Mouse (Mus musculus) stomach, postnatal 0 days (tissue): ENCODE measurements around the gene 9330182L06Rik. TPM values are rescaled to one million over a fixed set of nuclear protein-coding genes. Genes with fewer than 3 reads are reported as not detected.

ENCODE experiments used
- ATAC-seq: fragments of 200-750 bp; cut with Nextera tagmentation; 2 replicates; pipeline ENCODE4 v1.8.0; 2017; ENCODE audit not compliant: low FRiP score, low TSS enrichment
- DNase-seq: peaks from one replicate; pipeline ENCODE4 v3.0.0-alpha.2; 2016; ENCODE audit warnings: low spot score
- H3K27ac ChIP-seq: fragments of 300-500 bp; sonication (generic); replicated peaks from 2 replicates; pipeline ENCODE4 v1.5.1; 2014; ENCODE audit warnings: mild to moderate bottlenecking, control low read depth
- H3K27me3 ChIP-seq: fragments of 300-500 bp; sonication (generic); 2 replicates; pipeline ENCODE4 v1.6.1; 2014; ENCODE audit warnings: low read length; ENCODE audit not compliant: control insufficient read depth, insufficient read depth
- H3K36me3 ChIP-seq: fragments of 300-500 bp; sonication (generic); 2 replicates; pipeline ENCODE4 v1.6.1; 2014; ENCODE audit warnings: low read length, mixed read lengths; ENCODE audit not compliant: control insufficient read depth, insufficient read depth
- H3K4me1 ChIP-seq: fragments of 300-500 bp; sonication (generic); replicated peaks from 2 replicates; pipeline ENCODE4 v1.6.1; 2014; ENCODE audit warnings: antibody characterized with exemption; ENCODE audit not compliant: control insufficient read depth, insufficient read depth
- H3K4me2 ChIP-seq: fragments of 300-500 bp; sonication (generic); replicated peaks from 2 replicates; pipeline ENCODE4 v1.6.1; 2014; ENCODE audit warnings: low read depth, mild to moderate bottlenecking, control low read depth, moderate library complexity
- H3K4me3 ChIP-seq: fragments of 300-500 bp; sonication (generic); 2 replicates; pipeline ENCODE4 v1.5.1; 2014; ENCODE audit warnings: low read depth, low read length, control low read depth
- H3K9ac ChIP-seq: fragments of 300-500 bp; sonication (generic); 2 replicates; pipeline ENCODE4 v1.6.1; 2014; ENCODE audit warnings: mild to moderate bottlenecking, low read length, control low read depth, mixed read lengths
- H3K9me3 ChIP-seq: fragments of 300-500 bp; sonication (generic); 2 replicates; pipeline ENCODE4 v1.6.1; 2016; ENCODE audit warnings: low read length; ENCODE audit not compliant: control insufficient read depth
- CTCF ChIP-seq: IDR thresholded peaks from 2 replicates; pipeline ENCODE4 v1.5.1; 2016; ENCODE audit warnings: antibody characterized with exemption, low read depth, mild to moderate bottlenecking, moderate library complexity
- EP300 ChIP-seq: optimal IDR thresholded peaks from 2 replicates; pipeline ENCODE3; 2016; ENCODE audit warnings: antibody characterized with exemption
- WGBS: fragments of 180-500 bp; shearing (Covaris S2); extraction: QIAGEN DNeasy Blood & Tissue Kit; methylation state at CpG from one replicate; pipeline ENCODE4 v1.1.7; 2014; 5-methylcytosine and 5-hydroxymethylcytosine counted together
- polyA plus RNA-seq: library from polyadenylated mRNA; unstranded; fragments of >200 nt; fragmentation: Nextera tagmentation; extraction: Ambion mirVana; gene quantifications from 2 replicates; pipeline ENCODE4 v1.2.1, GENCODE M21; 2015

9330182L06Rik gene
- polyA plus RNA-seq, 1 experiment from 2014 or later, result 2.3 TPM

- no peaks in the 10 kb centered on the region for H3K4me1 ChIP-seq
- no peak overlapping the region for H3K4me2 ChIP-seq
- H3K27ac ChIP-seq, result no peak overlapping the region
- no peak overlapping the region for H3K9ac ChIP-seq
- ATAC-seq, result no peak
- H3K9me3 ChIP-seq, result no peaks in the 10 kb centered on the region
- DNase-seq, result no peak
- H3K4me3 ChIP-seq, result no peak overlapping the region
- WGBS, result 58% methylated on average over 1 of the region's 1 CpGs
- TF ChIP-seq CTCF (no peak), EP300 (no peak)
- no peaks in the 10 kb centered on the region for H3K36me3 ChIP-seq
- no peaks in the 10 kb centered on the region for H3K27me3 ChIP-seq
These were observed 86.7 kb downstream of the 9330182L06Rik start for GRCm38 (mm10) chr5:9352646-9353045.

DNA sequence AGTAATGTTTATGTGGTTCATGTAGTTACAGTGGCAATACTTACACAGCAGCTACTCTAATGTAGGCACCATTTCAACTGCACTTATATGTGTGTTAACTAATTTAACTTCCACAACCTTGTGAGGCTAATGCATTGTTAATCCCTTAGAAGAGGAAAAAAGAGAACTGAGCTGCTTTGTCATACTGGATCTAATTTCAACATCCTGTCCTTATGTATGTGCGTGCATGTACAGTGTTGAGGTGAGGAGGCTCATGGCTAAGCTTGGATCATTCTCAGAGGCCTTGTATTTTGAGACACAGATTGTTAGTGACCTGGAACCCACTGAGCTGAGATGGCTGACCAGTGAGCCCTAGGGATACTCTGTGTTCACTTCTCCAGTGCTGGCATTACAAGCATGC is 88.3 kb downstream of the 9330182L06Rik start:
- no peaks in the 10 kb centered on the region for H3K4me1 ChIP-seq
- TF ChIP-seq CTCF (no peak), EP300 (no peak)
- DNase-seq, result no peak
- 87% methylated on average over 1 of the region's 1 CpGs for WGBS
- H3K4me3 ChIP-seq, result no peak overlapping the region
- H3K9ac ChIP-seq, result no peak overlapping the region
- H3K27ac ChIP-seq, result no peak overlapping the region
- ATAC-seq, result no peak
- no peaks in the 10 kb centered on the region for H3K27me3 ChIP-seq
- no peak overlapping the region for H3K4me2 ChIP-seq
- H3K36me3 ChIP-seq, result no peaks in the 10 kb centered on the region
- H3K9me3 ChIP-seq, result no peaks in the 10 kb centered on the region

DNA sequence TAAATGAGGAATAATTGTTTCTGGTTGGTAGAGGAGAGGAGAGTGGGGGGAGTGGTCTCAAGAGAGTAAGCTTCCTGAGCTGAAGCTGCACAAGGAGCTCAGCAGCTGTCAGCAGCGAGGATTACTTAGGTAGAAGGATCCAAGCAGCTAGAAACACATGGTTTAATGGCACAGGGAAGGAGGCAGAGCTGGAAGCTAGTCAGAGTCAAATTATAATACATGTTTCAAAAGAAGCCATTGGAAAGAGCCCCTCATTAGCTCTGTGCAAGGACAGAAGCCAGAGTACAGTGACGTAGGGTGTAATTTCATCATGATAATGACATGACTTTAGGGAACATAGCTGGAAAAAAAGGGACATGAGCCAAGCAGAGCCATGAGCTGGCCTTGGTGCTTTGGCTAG is 92.2 kb downstream of the 9330182L06Rik start:
- H3K9me3 ChIP-seq, result no peaks in the 10 kb centered on the region
- no peak overlapping the region for H3K4me3 ChIP-seq
- WGBS, result 35% methylated on average over 2 of the region's 2 CpGs
- no peak overlapping the region for H3K4me2 ChIP-seq
- H3K36me3 ChIP-seq, result no peaks in the 10 kb centered on the region
- no peaks in the 10 kb centered on the region for H3K27me3 ChIP-seq
- H3K9ac ChIP-seq, result no peak overlapping the region
- DNase-seq, result no peak
- H3K27ac ChIP-seq, result no peak overlapping the region
- H3K4me1 ChIP-seq, result no peaks in the 10 kb centered on the region
- ATAC-seq, result no peak
- TF ChIP-seq CTCF (no peak), EP300 (no peak)

- WGBS, result 78% methylated on average over 7 of the region's 7 CpGs
- no peaks in the 10 kb centered on the region for H3K27me3 ChIP-seq
- H3K4me3 ChIP-seq, result no peak overlapping the region
- H3K4me2 ChIP-seq, result no peak overlapping the region
- no peak overlapping the region for H3K27ac ChIP-seq
- DNase-seq, result no peak
- H3K4me1 ChIP-seq, result no peaks in the 10 kb centered on the region
- H3K9ac ChIP-seq, result no peak overlapping the region
- no peaks in the 10 kb centered on the region for H3K9me3 ChIP-seq
- no peaks in the 10 kb centered on the region for H3K36me3 ChIP-seq
- ATAC-seq, result no peak
- TF ChIP-seq CTCF (no peak), EP300 (no peak)
These were observed 96.2 kb downstream of the 9330182L06Rik start for GRCm38 (mm10) chr5:9361982-9362661.

GRCm38 (mm10) chr5:9364937-9365336 is 99.0 kb downstream of the 9330182L06Rik start:
- no peak overlapping the region for H3K4me2 ChIP-seq
- 55% methylated on average over 1 of the region's 1 CpGs for WGBS
- no peak for DNase-seq

DNA sequence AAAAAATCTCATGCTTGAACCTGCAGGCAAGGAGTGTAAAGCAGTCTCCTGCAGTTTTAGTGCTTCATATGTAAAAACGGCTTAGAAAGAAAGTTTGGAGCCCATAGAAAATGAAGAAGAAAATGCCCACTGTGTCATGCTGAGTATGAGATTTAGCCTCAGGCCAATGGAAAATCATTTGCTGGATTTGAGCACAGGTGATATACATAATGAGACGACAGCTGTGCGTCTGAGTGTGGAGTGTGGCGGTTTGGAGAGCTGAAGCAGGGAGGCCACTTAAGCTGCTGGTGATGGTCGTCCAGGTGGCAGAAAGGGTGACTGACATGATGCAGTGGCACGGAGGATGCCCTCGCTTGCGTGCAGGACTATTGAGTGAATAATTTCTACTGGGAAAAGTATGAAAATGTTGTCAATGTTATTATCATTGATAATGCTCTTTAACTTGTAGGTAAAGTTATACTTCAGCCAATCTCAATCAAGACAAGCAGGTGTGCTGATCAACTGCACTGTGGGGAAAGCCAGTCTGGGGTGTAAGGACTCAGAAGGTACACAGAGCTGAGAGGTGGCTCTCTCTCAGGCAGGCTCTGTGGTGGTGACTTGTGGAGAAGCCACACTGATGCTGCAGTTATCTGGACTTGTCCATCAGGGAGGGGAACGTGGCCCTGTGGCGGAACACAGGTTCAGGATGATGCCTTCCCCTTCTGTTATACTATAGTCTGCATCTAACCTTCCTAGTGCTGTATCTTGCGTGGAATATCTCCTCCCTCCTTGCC is 102.2 kb downstream of the 9330182L06Rik start:
- DNase-seq (no peak), ATAC-seq (no peak)
- Histone ChIP-seq H3K4me1 (no peaks in the 10 kb centered on the region), H3K27ac (no peak overlapping the region), H3K27me3 (no peaks in the 10 kb centered on the region), H3K36me3 (no peaks in the 10 kb centered on the region), H3K4me2 (no peak overlapping the region), H3K9ac (no peak overlapping the region), H3K4me3 (no peak overlapping the region), H3K9me3 (no peaks in the 10 kb centered on the region)
- 67% methylated on average over 11 of the region's 11 CpGs for WGBS
- TF ChIP-seq EP300, result no peak
- TF ChIP-seq CTCF, result no peak

More at GRCm38 (mm10) chr5:9364937-9365336, 99.0 kb downstream of the 9330182L06Rik start:
- ATAC-seq, result no peak
- Histone ChIP-seq H3K9ac (no peak overlapping the region), H3K9me3 (no peaks in the 10 kb centered on the region), H3K27me3 (no peaks in the 10 kb centered on the region), H3K4me1 (no peaks in the 10 kb centered on the region), H3K36me3 (no peaks in the 10 kb centered on the region), H3K4me3 (no peak overlapping the region), H3K27ac (no peak overlapping the region)
- TF ChIP-seq CTCF (no peak), EP300 (no peak)
